Mouse (Mus musculus): ENCODE measurements around the gene Ppp1r14a. TPM values are rescaled to one million over a fixed set of nuclear protein-coding genes. Genes with fewer than 3 reads are reported as not detected.

Gene Ppp1r14a
- total and polyA plus RNA-seq, 3 experiments = 3.8 to 7.1 TPM; not detected in 1

DNA sequence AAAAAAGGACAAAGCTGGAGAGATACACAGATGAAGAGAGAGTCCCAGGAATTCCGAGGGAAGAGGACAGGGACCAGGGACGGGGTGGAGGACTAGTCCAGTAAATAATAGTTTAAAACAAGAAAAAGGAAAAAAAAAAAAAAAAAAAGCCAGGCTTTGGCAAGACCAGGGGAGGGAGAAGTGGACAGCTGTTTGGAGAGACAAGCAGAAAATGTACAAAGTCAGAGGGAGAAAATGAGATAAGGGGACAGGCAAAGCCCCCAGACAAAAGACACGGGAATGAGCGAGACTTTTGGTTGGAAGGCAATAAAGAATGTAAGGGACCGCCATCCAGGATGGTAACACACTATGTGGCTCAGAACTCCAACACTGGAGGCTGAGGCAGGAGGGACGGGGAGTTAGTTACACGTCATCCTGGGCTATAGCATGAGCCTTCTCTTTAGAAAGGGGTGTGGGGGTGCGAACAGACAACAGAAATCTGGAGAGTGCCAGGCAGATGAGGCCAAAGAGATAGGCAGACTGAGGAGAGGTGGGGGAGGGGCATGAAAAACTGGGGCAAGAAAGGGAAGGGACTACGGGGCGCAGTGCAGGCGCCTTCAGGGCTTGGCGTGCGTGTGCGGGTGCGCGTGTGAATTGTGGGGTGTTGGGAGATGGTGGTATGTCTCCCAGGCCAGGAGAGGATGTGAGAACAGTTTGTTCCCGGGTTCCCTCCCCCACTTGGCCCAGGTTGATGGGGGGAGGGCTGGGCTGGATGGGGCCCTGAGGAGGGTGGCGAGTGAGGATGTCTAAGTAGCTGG is 29.2 kb downstream of the Ppp1r14a start:
- peak overlapping the region; percentile 48 for H3K9ac ChIP-seq (ENCODE audit: control insufficient read depth, low read depth, low read length, poor library complexity, severe bottlenecking)
- peak overlapping the region; percentile 48 to 49; a peak in 3 of 4 replicates for H3K4me3 ChIP-seq (ENCODE audit: control insufficient read depth in 1 of 2, insufficient read depth in 1 of 2, low read depth in 2 of 2, low read length in 2 of 2)
- TF ChIP-seq POLR2A (IDR thresholded peaks at IDR 0.05; ENCODE audit: control insufficient read depth in 1 of 2, insufficient read depth in 1 of 2, low read depth in 1 of 2, low read length in 2 of 2, poor library complexity in 1 of 2) = peak in 1 of 2 experiments; percentile 23; a peak in 1 of 4 replicates
- peak; percentile 80 for TF ChIP-seq RCOR1 (IDR thresholded peaks at IDR 0.05; ENCODE audit: low read depth, low read length)
- TF ChIP-seq GATA1 (IDR thresholded peaks at IDR 0.05; ENCODE audit: low read depth, low read length) = peak; percentile 57
- TF ChIP-seq NELFE (IDR thresholded peaks at IDR 0.05; ENCODE audit: low read depth, low read length) = no peak
- peak; percentile 40; the same call in 1 of the 2 replicates for TF ChIP-seq NRF1 (IDR thresholded peaks at IDR 0.05; ENCODE audit: insufficient read depth, low read depth, low read length, poor library complexity, severe bottlenecking)
- no peak for TF ChIP-seq USF1 (IDR thresholded peaks at IDR 0.05; ENCODE audit: low read depth, low read length)
- no peak for TF ChIP-seq USF2 (IDR thresholded peaks at IDR 0.05; ENCODE audit: borderline replicate concordance in 1 of 2, insufficient read depth in 1 of 2, low read depth in 1 of 2, low read length in 2 of 2)
- peak; percentile 72 for TF ChIP-seq TCF12 (IDR thresholded peaks at IDR 0.05; ENCODE audit: low read depth, low read length)
- TF ChIP-seq MXI1 (IDR thresholded peaks at IDR 0.05; ENCODE audit: low read depth, low read length) = peak; percentile 42; the same call in 1 of the 2 replicates
- TF ChIP-seq MYC (IDR thresholded peaks at IDR 0.05; ENCODE audit: low read depth, low read length) = no peak
- peak; percentile 86 for TF ChIP-seq ZNF384 (IDR thresholded peaks at IDR 0.05; ENCODE audit: low read depth, low read length)
- TF ChIP-seq ETS1 (IDR thresholded peaks at IDR 0.05; ENCODE audit: low read depth, low read length) = peak; percentile 14; the same call in 1 of the 2 replicates
- TF ChIP-seq CHD2 (IDR thresholded peaks at IDR 0.05; ENCODE audit: low read length) = peak; percentile 43; the same call in 1 of the 2 replicates
- TF ChIP-seq TAL1 (IDR thresholded peaks at IDR 0.05; ENCODE audit: low read length) = peak; percentile 42; the same call in 1 of the 2 replicates
- peak; percentile 5; the same call in 1 of the 2 replicates for TF ChIP-seq BHLHE40 (IDR thresholded peaks at IDR 0.05; ENCODE audit: borderline replicate concordance, low read depth, low read length)
- TF ChIP-seq EP300 (IDR thresholded peaks at IDR 0.05; ENCODE audit: low read depth in 1 of 2, low read length in 2 of 2) = peak; percentile 20 to 68; a peak in 3 of 4 replicates
- DNase-seq (ENCODE audit: low read depth, low spot score) = peak; percentile 86
- peaks cover 0 to 27% of the 10 kb centered on the region in 2 experiments; a peak in 2 of 4 replicates for H3K36me3 ChIP-seq (ENCODE audit: control insufficient read depth in 1 of 2, insufficient read depth in 2 of 2, low read length in 2 of 2)
- peak overlapping the region; percentile 49 for H3K27ac ChIP-seq (ENCODE audit: control insufficient read depth, low read depth, low read length)
- no peaks in the 10 kb centered on the region for H3K79me2 ChIP-seq (ENCODE audit: control insufficient read depth, insufficient read depth, low read length, poor library complexity)
- H3K27me3 ChIP-seq (ENCODE audit: control insufficient read depth in 1 of 2, insufficient read depth in 2 of 2, low read length in 2 of 2) = no peaks in the 10 kb centered on the region
- no peaks in the 10 kb centered on the region for H3K9me3 ChIP-seq (replicated peaks; ENCODE audit: insufficient read depth, low read length)
- peaks cover 20 to 31% of the 10 kb centered on the region in 2 experiments for H3K4me1 ChIP-seq (ENCODE audit: control insufficient read depth in 1 of 2, insufficient read depth in 2 of 2, low read length in 2 of 2)

Data from MEL (cell line).